Mouse (Mus musculus) mesoderm, embryonic 11.5 days (tissue): Measurements from ENCODE around the gene Spdef.
A peak's percentile ranks its signal among the peaks of the same experiment; 100 is the strongest.

Experiments used
- DNase-seq: peaks from one replicate; pipeline ENCODE4 v3.0.0-alpha.2; 2012; ENCODE audit warnings: low read depth, low spot score

Spdef gene

DNA sequence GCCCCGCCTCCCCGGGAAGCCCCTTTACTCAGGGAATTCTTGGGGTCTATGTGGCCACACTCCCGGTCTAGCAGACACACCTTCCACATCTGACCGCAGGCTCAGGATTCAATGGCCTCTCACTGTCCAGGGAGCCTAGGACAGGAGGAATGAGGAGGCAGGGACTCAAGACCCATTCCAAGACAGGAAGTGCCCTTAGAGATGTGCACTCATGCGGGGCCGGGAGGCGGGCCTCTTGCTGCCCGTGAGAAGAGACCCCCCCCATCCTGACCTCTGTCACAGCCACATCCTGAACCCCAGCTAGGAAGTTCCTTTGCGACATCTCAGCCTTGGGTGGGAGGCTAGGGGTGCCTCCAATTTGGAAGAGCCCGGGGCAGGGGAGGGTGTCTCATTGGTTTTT, 3.7 kb downstream of the Spdef start:
- no peak for DNase-seq

DNA sequence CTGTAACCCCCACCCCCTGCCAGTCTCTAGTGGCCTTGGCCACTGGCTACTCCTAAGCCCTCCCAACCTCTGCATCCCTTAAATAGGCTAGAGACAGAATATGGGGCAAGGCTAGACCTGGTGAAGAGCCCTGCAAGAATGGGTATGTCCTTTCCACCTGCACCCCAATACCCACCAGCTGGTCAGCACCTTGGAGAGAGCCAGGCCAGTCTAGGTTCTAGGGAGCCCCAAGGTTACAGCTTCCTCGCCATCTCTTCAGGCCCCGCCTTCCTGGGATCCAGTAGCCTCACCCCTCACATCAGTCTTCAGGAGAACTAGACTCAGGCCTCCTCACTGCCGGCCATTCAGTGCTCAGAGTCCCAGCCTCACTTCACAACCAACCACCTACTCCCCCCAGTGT, 4.4 kb downstream of the Spdef start:
- DNase-seq, result no peak

DNA sequence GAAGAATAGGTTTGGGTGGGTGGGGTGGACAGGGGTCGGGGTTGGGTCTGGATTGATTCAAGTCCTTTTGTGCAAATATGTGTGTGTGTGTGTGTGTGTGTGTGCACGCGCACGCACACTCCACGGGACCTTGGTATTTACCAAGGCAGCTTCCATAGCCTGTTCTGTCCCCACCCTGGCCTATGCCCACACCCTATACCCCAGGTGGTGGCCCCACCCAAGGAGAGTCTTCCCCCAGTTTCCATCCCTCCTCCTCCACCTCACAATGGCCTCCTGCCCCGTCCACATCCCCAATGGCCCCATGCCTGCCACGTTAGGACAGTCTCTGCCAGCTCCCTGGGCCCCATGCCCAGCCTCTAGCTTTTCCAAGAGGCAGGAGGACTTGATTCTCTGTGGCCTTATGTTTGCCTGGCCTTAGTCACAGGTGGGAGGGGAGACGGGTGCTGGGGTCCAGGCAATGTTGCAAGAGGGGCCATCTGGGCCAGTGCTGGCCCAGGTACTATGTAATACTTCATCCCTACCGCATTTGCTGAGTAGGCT, 7.6 kb downstream of the Spdef start:
- no peak for DNase-seq

DNA sequence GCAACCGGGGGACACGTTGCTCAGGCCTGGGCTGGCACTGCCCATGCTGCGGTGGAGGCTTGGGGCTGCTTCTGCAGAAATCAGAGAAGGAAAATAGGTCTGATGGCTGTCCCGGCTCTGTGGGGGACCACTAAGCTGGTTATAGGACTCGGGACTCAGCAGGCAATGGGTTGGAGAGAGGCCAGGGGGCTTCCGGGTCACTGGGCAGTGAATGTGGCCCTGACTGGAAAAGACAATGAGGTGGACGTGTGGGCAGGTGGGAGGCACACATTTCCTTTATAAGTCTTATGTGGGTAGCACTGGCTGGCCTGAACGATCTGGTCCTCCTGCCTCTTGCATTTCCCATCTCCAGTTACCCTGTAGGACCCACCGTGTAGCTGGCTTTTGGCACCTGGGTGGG, 8.4 kb downstream of the Spdef start:
- DNase-seq, result no peak

DNA sequence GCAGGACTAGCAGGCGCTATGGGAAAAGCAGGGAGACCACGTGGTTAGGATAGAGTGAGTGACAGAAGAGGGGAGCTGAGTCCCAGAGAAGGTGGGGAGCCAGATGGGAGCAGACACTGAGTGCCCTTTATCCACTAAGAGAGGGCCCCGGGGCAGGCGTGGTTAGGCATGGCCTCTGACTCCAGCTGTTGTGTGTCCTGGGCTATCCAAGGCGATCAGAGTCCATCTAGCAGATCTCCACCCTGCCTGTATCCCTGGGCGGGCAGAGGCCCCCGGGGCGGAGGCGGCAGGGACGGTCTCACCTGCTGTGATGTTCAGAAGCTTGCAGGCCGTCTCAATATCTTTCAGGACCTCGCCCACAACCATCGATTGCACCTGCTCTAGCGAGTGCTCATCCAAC, 9.1 kb downstream of the Spdef start:
- DNase-seq, result no peak

DNA sequence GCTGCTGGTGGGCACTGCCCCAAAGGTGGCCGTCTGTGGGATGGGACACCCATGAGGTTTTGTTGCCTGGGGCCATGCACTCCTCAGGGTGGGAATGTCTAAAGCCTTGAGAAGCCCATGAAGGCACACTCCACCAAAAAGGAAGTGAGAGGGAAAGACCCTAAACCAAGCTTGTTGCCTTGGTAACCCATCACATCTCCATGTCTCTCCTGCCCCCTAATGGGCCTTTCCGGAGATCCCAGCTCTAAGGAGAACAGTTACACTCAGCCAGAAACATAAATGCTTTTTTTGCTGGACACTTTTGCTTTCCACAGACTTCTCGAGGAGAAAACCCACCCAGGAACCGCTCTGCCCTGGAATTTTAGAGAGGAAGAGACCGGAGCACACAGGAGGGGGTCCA, 10.5 kb downstream of the Spdef start:
- peak; percentile 31 for DNase-seq

DNA sequence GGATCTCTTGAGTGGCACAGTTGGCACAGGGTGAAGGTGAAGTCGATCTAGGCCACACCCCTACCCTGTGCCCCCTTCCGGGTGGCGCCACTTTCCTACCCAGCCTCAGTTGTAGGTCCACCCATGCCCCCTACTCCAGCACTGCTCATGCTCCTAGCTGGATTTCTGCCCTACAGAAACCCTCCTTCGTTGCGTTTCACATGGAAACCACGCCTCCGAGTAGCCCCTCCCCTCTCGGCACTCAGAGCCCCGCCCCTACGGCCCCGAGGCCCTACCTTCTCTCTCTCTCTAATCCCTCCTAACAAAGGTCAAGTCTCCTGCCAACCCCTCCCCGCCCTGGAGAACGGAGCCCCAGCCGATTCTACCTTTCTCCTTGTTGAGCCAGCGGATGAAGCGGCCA, 12.0 kb downstream of the Spdef start:
- DNase-seq, result peak; percentile 46

DNA sequence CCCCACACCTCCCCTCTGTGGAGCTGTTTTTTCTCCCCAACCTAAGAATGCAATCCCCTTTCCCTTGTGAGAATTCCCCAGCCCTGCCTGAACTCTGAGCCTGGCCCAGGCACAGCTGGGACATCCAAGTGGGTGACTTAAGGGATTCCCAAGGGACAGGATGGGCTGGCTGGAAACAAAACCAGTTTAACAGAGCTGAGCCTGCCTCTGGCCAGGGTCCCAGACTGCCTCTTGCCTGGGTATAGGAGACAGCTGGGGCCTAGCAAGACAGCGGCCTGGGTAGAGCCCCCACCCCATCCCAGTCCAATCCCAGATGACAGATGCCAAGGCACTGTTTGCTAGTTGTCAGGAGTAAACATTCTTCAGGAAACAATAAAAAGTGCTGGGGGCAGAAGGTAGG, 15.9 kb downstream of the Spdef start:
- no peak for DNase-seq

DNA sequence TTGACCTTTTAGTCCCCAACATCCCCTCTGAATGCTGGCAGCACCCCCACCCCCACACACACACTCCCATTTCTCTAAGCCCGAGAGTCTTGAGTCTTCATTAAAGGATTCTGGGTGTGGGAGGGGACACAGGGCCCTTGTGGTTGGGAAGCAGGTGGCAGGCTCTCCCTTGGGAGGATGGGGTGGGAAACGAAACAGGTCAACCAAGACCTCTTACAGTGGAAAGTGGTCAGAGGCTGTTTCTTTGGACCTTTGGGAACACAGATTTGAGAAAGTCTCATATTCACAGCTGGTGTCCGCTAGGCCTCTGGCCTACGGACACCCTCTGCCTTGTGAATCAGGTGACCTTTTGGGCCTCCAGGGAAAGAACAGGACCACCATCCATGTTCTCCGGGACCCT, 19.1 kb downstream of the Spdef start:
- no peak for DNase-seq

DNA sequence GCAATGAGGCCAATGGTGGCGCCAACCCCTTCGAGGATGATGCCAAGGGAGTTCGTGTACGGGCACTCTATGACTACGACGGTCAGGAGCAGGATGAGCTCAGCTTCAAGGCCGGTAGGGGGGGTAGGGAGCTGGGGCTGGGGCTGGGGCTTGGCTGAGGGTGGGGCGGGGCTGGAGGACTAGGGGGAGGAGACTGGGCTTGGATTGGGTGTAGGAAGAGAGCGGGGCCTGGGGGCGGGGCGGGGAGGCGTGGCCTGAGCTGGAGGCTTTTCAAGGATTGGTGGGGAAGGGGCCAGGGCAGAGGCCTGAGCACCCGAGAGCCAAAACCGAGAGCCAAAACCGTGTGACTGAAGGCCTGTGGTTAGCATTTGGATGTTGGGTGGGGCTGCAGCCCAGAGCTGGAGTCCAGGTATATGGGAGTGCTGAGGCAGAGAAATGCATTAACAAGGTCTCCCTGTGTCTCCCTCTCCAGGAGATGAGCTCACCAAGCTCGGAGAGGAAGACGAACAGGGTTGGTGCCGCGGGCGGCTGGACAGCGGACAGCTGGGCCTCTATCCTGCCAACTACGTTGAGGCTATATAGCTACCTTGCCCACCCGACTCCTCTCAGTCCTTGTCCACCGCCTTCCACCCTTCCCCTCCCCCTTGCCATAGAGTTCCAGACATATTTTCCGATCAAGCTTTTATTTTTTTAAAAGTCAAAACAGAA, 20.6 kb downstream of the Spdef start:
- DNase-seq, result peak; percentile 92

DNA sequence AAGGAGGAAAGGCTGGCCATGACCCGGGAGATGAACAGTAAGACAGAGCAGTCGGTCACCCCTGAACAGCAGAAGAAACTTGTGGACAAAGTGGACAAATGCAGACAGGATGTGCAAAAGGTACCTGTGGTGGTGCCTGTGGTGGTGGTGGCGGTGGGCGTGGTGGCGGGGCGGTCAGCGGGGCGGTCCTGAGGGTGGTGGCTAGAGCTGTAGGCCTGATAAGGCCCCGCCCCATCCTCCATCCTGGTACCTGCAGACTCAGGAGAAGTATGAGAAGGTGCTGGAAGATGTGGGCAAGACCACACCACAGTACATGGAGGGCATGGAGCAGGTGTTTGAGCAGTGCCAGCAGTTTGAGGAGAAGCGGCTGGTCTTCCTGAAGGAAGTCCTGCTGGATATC, 23.1 kb downstream of the Spdef start:
- no peak for DNase-seq

DNA sequence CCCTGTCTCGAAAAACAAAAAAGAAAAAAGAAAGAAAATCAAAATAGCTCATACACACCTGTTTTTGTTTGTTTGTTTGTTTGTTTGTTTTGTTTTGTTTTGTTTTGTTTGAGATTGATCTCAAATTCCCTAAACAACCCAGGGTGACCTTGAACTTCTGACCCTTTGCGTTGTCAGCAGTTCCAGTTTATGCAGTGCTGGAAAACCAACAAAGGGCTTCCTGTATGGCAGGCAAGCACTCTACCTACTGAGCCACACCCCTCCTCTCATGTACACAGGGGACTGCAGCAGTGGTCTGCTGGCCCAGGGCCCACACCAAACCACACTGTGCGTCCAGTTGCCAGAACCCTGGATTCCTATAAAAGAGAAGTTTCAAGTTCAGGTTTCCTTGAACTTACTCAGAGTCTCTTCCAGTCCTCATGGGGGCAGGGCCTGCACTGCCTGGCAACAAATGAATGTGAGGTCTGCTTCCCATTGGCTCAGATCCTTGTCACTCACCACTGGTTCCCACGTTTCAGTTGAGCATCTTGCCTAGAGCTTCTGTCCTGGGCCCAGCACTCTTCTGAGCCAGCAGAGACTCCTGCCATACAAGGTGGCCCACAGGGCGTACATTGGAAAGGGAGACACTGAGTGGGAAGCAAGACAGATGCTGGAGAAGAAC, 24.7 kb downstream of the Spdef start:
- DNase-seq, result peak; percentile 70

DNA sequence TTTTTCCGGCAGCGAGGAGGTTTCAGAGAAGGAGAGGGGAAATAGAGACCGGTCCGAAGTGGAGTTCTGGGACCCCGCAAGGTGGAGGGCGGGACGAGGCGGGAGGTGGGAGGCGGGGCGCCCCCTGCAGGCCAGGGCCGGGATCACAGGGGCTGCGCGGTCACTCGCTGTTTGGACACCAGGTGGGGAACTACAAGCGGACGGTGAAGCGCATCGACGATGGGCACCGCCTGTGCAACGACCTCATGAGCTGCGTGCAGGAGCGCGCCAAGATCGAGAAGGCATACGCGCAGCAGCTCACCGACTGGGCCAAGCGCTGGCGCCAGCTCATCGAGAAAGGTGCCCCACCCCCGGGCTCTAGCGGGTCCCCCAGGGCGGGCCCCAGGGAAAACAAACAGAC, 26.2 kb downstream of the Spdef start:
- DNase-seq, result peak; percentile 69

DNA sequence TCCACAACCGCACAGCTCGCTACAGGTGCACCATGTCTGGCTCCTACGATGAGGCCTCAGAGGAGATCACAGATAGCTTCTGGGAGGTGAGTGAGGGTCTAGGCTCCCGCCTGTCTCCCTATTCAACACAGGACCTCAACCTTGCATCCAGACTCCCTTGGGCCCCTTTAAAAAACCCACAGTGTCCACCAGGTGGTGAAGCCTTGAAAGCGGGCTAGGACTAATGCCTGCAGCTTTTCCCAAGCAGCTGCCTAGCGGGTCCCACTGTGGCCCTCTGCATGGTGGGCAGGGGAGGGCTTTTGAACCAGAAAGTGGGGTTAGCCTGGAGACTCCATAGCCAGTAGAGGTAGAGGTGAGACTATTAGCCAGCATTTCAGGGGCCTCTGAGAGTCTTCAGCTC, 26.9 kb downstream of the Spdef start:
- DNase-seq, result no peak

DNA sequence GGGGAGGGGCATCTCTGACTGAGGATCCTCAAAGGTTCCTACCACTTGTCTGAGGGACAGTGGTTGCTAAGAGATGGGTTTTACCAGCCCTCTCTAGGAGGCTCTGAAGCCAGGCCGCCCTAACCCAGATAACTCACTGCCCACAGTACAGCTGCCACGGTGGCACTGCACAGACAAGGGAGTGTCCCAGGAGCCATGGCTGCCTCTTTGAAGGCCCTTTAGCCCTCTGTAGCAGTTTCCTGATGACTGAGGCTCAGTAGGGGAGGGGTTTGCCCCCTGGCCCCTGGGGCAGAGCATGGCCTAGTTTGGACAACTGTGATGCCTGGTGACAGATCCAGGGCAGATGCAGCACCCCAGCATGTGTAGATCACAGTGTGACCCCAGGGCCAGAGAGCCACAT, 27.9 kb downstream of the Spdef start:
- DNase-seq, result no peak

DNA sequence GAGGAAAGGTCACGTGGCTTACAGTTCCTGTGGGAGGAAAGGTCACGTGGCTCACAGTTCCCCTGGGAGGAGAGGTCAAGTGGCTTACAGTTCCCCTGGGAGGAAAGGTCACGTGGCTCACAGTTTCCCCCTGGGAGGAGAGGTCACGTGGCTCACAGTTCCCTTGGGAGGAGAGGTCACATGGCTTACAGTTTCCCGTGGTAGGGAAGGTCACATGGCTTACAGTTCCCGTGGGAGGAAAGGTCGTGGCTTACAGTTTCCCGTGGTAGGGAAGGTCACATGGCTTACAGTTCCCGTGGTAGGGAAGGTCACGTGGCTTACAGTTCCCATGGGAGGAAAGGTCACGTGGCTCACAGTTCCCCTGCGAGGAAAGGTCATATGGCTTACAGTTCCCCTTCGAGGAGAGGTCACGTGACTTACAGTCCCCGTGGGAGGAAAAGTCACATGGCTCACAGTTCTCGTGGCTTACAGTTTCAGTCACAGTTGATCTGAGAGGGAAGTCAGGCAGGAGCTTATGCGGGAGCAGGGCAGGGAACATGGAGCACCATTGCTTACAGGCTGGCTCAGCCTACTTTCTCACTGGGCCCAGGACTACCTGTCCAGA, 29.0 kb downstream of the Spdef start:
- no peak for DNase-seq

DNA sequence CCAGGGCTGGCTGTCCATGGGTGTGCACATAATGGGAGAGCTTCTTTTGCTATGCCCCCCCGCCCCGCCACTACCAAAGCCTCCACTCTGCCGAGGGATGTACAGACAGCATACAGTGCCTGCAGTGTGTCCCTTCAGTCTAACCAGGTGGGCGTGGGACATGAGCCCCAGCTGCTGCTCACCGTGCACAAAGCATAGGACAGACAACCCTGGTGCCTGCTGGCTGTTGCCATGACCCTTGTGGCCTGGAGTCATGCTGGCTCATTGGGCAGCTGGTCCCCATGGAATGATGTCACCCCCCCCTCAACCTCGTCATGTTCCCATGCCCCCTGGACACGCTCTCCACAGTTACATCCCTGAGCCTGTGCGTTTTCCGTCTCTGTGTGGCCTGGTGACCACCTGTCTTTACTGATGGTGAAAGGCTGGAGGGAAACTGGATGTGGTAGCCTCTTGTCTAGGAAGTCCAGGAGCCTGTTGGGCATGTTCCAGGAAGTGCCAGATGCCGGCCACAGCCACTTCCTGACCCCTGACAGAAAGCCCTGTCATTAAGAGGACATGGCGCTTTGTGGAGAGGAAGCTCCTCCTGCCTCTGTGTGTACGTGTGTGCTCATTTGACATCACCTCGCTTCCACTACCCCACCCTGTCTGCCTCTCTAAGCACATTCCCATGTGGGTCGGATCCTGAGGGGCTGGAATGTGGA, 37.6 kb downstream of the Spdef start:
- DNase-seq, result no peak

DNA sequence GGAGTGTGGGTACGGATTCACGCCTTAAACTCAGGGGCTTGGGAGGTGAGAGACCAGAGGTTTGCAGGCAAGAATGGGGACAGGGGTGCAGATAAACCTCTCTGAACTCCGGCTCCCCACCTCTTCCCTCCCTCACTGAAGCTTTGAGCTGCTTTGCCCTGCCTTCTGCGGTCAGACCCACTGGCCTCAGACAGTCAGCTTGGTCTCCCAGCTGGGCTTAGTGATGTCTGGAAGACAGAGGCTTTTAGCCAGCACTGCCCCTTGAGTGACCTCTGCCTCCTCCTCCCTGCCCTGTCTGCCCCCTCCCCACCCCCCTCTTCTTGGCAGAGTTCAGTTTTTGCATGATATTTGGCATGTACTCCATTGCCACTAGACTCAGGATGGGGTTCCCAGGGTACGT, 42.4 kb downstream of the Spdef start:
- DNase-seq, result no peak

DNA sequence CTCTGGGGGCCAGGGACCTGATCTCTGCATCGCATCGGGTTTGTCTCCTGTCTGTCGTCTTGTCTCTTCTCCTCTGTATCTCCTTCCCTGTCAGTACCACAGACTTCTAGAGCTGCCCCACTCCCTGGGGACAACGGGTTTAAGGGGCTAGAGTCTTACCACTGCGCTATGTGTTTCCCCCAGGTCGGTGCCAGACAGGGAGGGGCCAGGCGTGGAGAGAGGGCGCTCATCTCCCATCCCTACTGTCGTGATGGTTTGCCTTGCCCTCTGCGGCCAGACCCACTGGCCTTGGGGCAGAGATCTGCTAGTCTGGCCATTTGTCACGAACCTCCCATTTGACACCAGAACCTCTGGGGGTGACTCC, 43.2 kb downstream of the Spdef start:
- DNase-seq, result no peak

DNA sequence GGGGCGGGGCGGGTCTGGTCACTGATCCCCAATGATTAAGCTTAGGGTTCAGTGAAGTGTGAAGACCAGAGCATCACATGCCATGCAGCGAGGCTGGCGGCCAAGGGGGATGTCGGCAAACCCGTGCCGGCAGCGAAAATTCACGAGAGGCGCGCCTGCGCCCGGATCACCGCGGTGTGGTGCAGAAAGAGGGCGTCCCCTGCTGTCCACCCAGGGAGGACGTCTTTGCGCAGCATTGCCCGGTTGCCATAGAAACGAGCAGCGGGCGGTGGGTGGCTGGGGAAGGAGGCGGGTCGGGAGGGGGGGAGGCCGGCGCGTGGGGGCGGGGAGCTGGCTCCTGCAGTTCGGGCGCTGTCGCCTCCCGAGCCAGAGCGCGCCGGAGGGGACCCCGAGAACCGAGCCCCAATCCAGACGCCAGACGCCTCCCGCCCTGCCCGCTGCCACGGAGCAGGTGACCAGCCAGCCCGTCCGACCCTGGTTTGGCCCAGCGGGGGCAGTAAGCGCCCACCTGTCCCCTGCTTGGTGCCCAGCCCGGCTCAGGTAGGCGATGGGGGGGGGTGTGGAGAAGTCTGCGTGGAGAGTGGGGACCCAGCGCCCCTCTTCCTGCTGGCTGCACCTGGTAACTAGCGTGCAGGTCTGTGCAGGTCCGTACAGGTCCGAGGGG, 43.7 kb downstream of the Spdef start:
- DNase-seq, result peak; percentile 91

DNA sequence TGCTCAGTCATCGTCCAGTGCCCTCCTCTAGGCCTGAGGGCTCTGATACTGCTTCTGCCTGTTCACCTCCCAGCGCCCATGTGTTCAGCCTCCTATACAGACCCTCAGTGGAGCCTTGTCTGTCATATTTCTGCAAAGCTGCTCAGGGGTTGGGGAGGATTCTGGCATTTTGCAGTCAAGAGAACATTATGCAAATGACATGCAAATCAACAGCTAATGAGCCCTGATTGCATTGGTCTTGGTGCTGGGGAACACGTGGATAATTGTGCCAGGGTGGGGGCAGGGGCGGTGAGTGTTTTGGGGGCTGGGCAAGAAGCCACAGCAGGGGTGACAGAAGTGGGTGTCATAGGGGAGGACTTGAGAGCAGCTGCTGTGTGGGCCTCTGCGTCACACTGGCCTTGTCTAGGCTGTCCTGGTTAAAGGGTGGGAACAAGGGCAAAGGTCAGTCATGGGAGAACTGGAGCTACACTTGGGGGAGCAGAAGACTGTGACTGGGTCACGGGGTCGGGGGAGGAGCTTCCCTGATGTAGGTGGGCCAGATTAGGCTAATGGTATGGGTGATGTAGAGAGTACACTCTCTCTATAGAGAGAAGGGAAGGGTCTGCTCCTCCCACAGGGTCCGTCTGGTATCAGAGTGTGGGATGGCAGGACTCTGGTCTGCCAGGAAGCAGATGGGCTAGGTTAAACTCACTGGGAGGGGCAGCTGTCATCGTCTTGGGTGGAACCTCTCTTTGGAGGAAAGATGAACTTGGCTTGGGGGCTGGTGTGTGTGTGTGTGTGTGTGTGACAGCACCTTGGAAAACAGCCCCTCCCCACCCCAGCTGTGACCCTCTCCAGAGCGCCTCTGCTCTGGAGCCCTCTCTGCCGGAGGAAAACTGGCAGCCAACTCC, 49.6 kb downstream of the Spdef start:
- DNase-seq, result peak; percentile 52
